Comparison of ENCODE assay signal across 17 mouse cellular contexts in genomic region chr6:107923528-107924199, GRCm38 (mm10).
A peak's percentile ranks its signal among the peaks of the same experiment; 100 is the strongest.
DNase-seq lines count a peak whose midpoint lies in the region; ATAC-seq lines count a peak whose summit lies in the region.
"Had no signal": no experiment of that assay in that cellular context is flagged by ENCODE, and none has a peak within 500 bp of the region (broad histone marks: within the 10 kb centered on the region; RNA-seq: fewer than 3 reads in every experiment).

No protein-coding gene starts in this region.

- no peak overlapping the region for H3K9ac ChIP-seq in forebrain, embryonic 15.5 days (replicated peaks)
- H3K9ac ChIP-seq in midbrain, embryonic 12.5 days (replicated peaks): no peak overlapping the region
- H3K9ac ChIP-seq in heart, embryonic 12.5 days: no peak overlapping the region
- H3K9ac ChIP-seq: limb, embryonic 12.5 days; liver, embryonic 15.5 days had no signal

- no peaks in the 10 kb centered on the region for H3K27me3 ChIP-seq in forebrain, embryonic 15.5 days
- no peaks in the 10 kb centered on the region for H3K27me3 ChIP-seq in midbrain, embryonic 12.5 days
- no peaks in the 10 kb centered on the region for H3K27me3 ChIP-seq in heart, embryonic 12.5 days (replicated peaks)
- H3K27me3 ChIP-seq: limb, embryonic 12.5 days; liver, embryonic 15.5 days had no signal

- no peak overlapping the region for H3K4me3 ChIP-seq in forebrain, embryonic 15.5 days
- H3K4me3 ChIP-seq in midbrain, embryonic 12.5 days: no peak overlapping the region
- no peak overlapping the region for H3K4me3 ChIP-seq in heart, embryonic 12.5 days
- H3K4me3 ChIP-seq: limb, embryonic 12.5 days; liver, embryonic 15.5 days had no signal

- 57% methylated on average over 12 of the region's 12 CpGs for WGBS in forebrain, embryonic 15.5 days
- 75% methylated on average over 12 of the region's 12 CpGs for WGBS in midbrain, embryonic 12.5 days
- WGBS in heart, embryonic 12.5 days: 84% methylated on average over 12 of the region's 12 CpGs

- no peak overlapping the region for H3K27ac ChIP-seq in forebrain, embryonic 15.5 days (replicated peaks)
- H3K27ac ChIP-seq in midbrain, embryonic 12.5 days (replicated peaks): peak overlapping the region; percentile 36; the same call in 1 of the 2 replicates
- H3K27ac ChIP-seq in heart, embryonic 12.5 days (ENCODE audit: poor library complexity, severe bottlenecking): no peak overlapping the region
- H3K27ac ChIP-seq: limb, embryonic 12.5 days; liver, embryonic 15.5 days had no signal

- H3K9me3 ChIP-seq in forebrain, embryonic 15.5 days: no peaks in the 10 kb centered on the region
- H3K9me3 ChIP-seq in midbrain, embryonic 12.5 days: no peaks in the 10 kb centered on the region
- H3K9me3 ChIP-seq in heart, embryonic 12.5 days (replicated peaks): no peaks in the 10 kb centered on the region
- H3K9me3 ChIP-seq: limb, embryonic 12.5 days; liver, embryonic 15.5 days had no signal

- no peaks in the 10 kb centered on the region for H3K36me3 ChIP-seq in forebrain, embryonic 15.5 days
- H3K36me3 ChIP-seq in midbrain, embryonic 12.5 days: no peaks in the 10 kb centered on the region
- no peaks in the 10 kb centered on the region for H3K36me3 ChIP-seq in heart, embryonic 12.5 days
- H3K36me3 ChIP-seq: limb, embryonic 12.5 days; liver, embryonic 15.5 days had no signal

- no peak overlapping the region for H3K4me2 ChIP-seq in forebrain, embryonic 15.5 days (replicated peaks)
- H3K4me2 ChIP-seq in midbrain, embryonic 12.5 days (replicated peaks): no peak overlapping the region
- no peak overlapping the region for H3K4me2 ChIP-seq in heart, embryonic 12.5 days
- H3K4me2 ChIP-seq: limb, embryonic 12.5 days; liver, embryonic 15.5 days had no signal

- H3K4me1 ChIP-seq in forebrain, embryonic 15.5 days: no peaks in the 10 kb centered on the region
- H3K4me1 ChIP-seq in midbrain, embryonic 12.5 days: no peaks in the 10 kb centered on the region
- no peaks in the 10 kb centered on the region for H3K4me1 ChIP-seq in heart, embryonic 12.5 days (replicated peaks)
- H3K4me1 ChIP-seq: limb, embryonic 12.5 days; liver, embryonic 15.5 days had no signal

- ATAC-seq in forebrain, embryonic 15.5 days (replicated peaks): peak; percentile 55
- ATAC-seq in midbrain, embryonic 12.5 days (ENCODE audit: low FRiP score, low read depth): peak; percentile 81
- no peak for ATAC-seq in heart, embryonic 12.5 days (ENCODE audit: insufficient number of reproducible peaks, low FRiP score)
- ATAC-seq: activated CD4-positive, CD25-positive, alpha-beta regulatory T cell, adult 4 months; CD4-positive, CD25-positive, alpha-beta regulatory T cell, adult 4 months had no signal

- peak; percentile 16 for DNase-seq in left cerebral cortex, postnatal 4 days
- no peak for DNase-seq in left cerebral cortex, adult 18-20 months (ENCODE audit: low spot score in 2 of 2)
- DNase-seq in retina, postnatal 1 day: peak; percentile 90
- DNase-seq in heart, adult 18-20 months: no peak
- DNase-seq: cerebellum, adult 8-10 months; embryo, embryonic 11 days; kidney, adult 11 months; kidney, postnatal 25 days; lung, postnatal 14 days; thymus, adult 2 months had no signal

- intact Hi-C loops in left cerebral cortex, postnatal 4 days (cut with DNase I): no loop called here

Comparison
In these comparisons a context has a peak if more than half of its experiments do, and no peak if none do; other contexts are left out.
1. DNase-seq: peak in left cerebral cortex, postnatal 4 days (single experiment) and retina, postnatal 1 day (single experiment); none in left cerebral cortex, adult 18-20 months (0 of 2) and heart, adult 18-20 months (0 of 2).